Mouse (Mus musculus) lung, embryonic 15.5 days (tissue): ENCODE results near the gene Chek1. TPM values are rescaled to one million over a fixed set of nuclear protein-coding genes. Genes with fewer than 3 reads are reported as not detected.

Source experiments
- ATAC-seq: fragments of 200-750 bp; cut with Nextera tagmentation; 2 replicates; pipeline ENCODE4 v1.8.0; 2017; ENCODE audit warnings: moderate number of reproducible peaks, borderline replicate concordance; ENCODE audit not compliant: low FRiP score, low TSS enrichment; ENCODE audit errors: extremely low read depth
- H3K27ac ChIP-seq: fragments of 300-500 bp; sonication (generic); 2 replicates; pipeline ENCODE4 v1.5.1; 2015; ENCODE audit warnings: moderate library complexity, mild to moderate bottlenecking, inconsistent platforms
- H3K27me3 ChIP-seq: fragments of 300-500 bp; sonication (generic); 2 replicates; pipeline ENCODE4 v1.6.1; 2015; ENCODE audit warnings: inconsistent platforms
- H3K36me3 ChIP-seq: fragments of 300-500 bp; sonication (generic); 2 replicates; pipeline ENCODE4 v1.6.1; 2015; ENCODE audit warnings: inconsistent platforms
- H3K4me1 ChIP-seq: fragments of 300-500 bp; sonication (generic); 2 replicates; pipeline ENCODE4 v1.6.1; 2015; ENCODE audit warnings: inconsistent platforms
- H3K4me2 ChIP-seq: fragments of 300-500 bp; sonication (generic); 2 replicates; pipeline ENCODE4 v1.6.1; 2015; ENCODE audit warnings: inconsistent platforms, mild to moderate bottlenecking, moderate library complexity
- H3K4me3 ChIP-seq: fragments of 300-500 bp; sonication (generic); 2 replicates; pipeline ENCODE4 v1.5.1; 2015; ENCODE audit warnings: mild to moderate bottlenecking, inconsistent platforms
- H3K9ac ChIP-seq: fragments of 300-500 bp; sonication (generic); 2 replicates; pipeline ENCODE4 v1.6.1; 2015; ENCODE audit warnings: inconsistent platforms
- H3K9me3 ChIP-seq: fragments of 300-500 bp; sonication (generic); 2 replicates; pipeline ENCODE4 v1.6.1; 2016; ENCODE audit warnings: inconsistent platforms
- WGBS: fragments of 180-500 bp; shearing (Covaris S2); methylation state at CpG from one replicate; pipeline ENCODE4 v1.1.7; 2015; 5-methylcytosine and 5-hydroxymethylcytosine counted together
- polyA plus RNA-seq: library from polyadenylated mRNA; unstranded; fragments of >200 nt; fragmentation: Nextera tagmentation; extraction: Ambion mirVana; gene quantifications from 2 replicates; pipeline ENCODE4 v1.2.1, GENCODE M21; 2015

Gene Chek1
- 36.3 and 36.8 TPM in 2 replicates for polyA plus RNA-seq

DNA sequence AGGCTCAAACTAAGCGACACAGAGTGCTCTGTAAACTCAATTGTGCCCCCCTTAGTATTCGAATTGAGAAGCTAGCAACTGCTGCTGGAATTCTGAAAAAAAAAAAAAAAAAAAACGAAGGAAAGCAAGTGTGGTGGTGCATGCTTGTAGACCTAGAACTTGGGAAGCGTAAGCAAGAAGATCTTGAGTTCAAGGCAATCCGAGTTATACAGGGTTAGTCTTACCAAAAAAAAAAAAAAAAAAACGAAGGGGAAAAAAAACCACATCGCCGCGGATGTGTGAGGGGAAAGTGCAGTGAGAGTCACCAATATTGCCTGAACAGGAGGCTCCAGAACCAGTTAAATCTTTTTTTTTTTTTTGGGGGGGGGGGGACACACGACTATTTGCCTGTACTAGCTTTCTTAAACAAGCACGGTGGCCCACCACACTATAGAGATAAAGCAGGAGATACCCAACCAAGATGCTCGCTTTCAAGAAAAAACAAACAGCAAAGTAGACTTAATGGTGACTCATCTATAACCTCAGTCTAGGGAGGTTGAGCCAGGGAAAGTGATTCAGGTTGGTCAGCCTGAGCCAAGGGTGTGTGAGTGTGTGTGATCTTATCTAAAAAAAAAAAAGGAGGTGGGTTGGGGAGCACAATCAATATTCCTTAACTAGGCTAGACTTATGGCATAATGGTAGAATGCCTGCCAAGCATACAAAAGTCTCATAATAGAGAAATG, at the start of gene Chek1:
TSS of gene Chek1 (minus strand) at position 32 of the 722 bp plus-strand sequence.
- Histone ChIP-seq H3K9me3 (no peaks in the 10 kb centered on the region), H3K27ac (peak within 1 kb of the TSS; percentile 94), H3K36me3 (peaks cover 20% of the 10 kb centered on the region), H3K4me2 (peak within 1 kb of the TSS; percentile 85), H3K4me3 (peak within 1 kb of the TSS; percentile 74), H3K4me1 (peaks cover 11% of the 10 kb centered on the region), H3K27me3 (no peaks in the 10 kb centered on the region), H3K9ac (peak within 1 kb of the TSS; percentile 71)
- ATAC-seq = no peak
- under 1% methylated on average over 12 of the region's 12 CpGs for WGBS

- Histone ChIP-seq H3K4me1 (peaks cover 15% of the 10 kb centered on the region), H3K27ac (no peak overlapping the region), H3K36me3 (peaks cover 7% of the 10 kb centered on the region), H3K9me3 (no peaks in the 10 kb centered on the region), H3K9ac (peak overlapping the region; percentile 71; the same call in 1 of the 2 replicates), H3K4me3 (peak overlapping the region; percentile 80), H3K27me3 (no peaks in the 10 kb centered on the region), H3K4me2 (peak overlapping the region; percentile 67)
- 95% methylated on average over 1 of the region's 1 CpGs for WGBS
- ATAC-seq = no peak
Observed at GRCm38 (mm10) chr9:36769048-36769413, 42.2 kb upstream of the Chek1 start.

GRCm38 (mm10) chr9:36768156-36769047, 41.5 kb upstream of the Chek1 start:
- Histone ChIP-seq H3K27me3 (no peaks in the 10 kb centered on the region), H3K4me3 (peak overlapping the region; percentile 80), H3K9me3 (no peaks in the 10 kb centered on the region), H3K36me3 (peaks cover 11% of the 10 kb centered on the region), H3K9ac (peak overlapping the region; percentile 71), H3K4me1 (peaks cover 15% of the 10 kb centered on the region), H3K4me2 (peak overlapping the region; percentile 67), H3K27ac (peak overlapping the region; percentile 79)
- peak; percentile 7; the same call in 1 of the 2 replicates for ATAC-seq
- WGBS = 12% methylated on average over 25 of the region's 25 CpGs

GRCm38 (mm10) chr9:36767203-36768143, 40.6 kb upstream of the Chek1 start, which contains the start of gene Stt3a:
Gene Stt3a, minus strand, starts transcription at chr9:36767679.
- peak within 1 kb of the TSS; percentile 80 for H3K4me3 ChIP-seq
- H3K9ac ChIP-seq = peak within 1 kb of the TSS; percentile 81
- H3K27me3 ChIP-seq = no peaks in the 10 kb centered on the region
- peaks cover 18% of the 10 kb centered on the region for H3K36me3 ChIP-seq
- under 1% methylated on average over 60 of the region's 60 CpGs for WGBS
- H3K27ac ChIP-seq = peak within 1 kb of the TSS; percentile 79
- peak; percentile 100 for ATAC-seq
- peaks cover 15% of the 10 kb centered on the region for H3K4me1 ChIP-seq
- H3K4me2 ChIP-seq = peak within 1 kb of the TSS; percentile 78
- no peaks in the 10 kb centered on the region for H3K9me3 ChIP-seq

- H3K27ac ChIP-seq = no peak overlapping the region
- no peak overlapping the region for H3K4me3 ChIP-seq
- peaks cover 37% of the 10 kb centered on the region for H3K36me3 ChIP-seq
- H3K9ac ChIP-seq = no peak overlapping the region
- no peak overlapping the region for H3K4me2 ChIP-seq
- peaks cover 15% of the 10 kb centered on the region for H3K4me1 ChIP-seq
- WGBS = 88% methylated on average over 1 of the region's 1 CpGs
- no peak for ATAC-seq
- no peaks in the 10 kb centered on the region for H3K9me3 ChIP-seq
- no peaks in the 10 kb centered on the region for H3K27me3 ChIP-seq
Observed at GRCm38 (mm10) chr9:36764378-36764777, 37.5 kb upstream of the Chek1 start.

DNA sequence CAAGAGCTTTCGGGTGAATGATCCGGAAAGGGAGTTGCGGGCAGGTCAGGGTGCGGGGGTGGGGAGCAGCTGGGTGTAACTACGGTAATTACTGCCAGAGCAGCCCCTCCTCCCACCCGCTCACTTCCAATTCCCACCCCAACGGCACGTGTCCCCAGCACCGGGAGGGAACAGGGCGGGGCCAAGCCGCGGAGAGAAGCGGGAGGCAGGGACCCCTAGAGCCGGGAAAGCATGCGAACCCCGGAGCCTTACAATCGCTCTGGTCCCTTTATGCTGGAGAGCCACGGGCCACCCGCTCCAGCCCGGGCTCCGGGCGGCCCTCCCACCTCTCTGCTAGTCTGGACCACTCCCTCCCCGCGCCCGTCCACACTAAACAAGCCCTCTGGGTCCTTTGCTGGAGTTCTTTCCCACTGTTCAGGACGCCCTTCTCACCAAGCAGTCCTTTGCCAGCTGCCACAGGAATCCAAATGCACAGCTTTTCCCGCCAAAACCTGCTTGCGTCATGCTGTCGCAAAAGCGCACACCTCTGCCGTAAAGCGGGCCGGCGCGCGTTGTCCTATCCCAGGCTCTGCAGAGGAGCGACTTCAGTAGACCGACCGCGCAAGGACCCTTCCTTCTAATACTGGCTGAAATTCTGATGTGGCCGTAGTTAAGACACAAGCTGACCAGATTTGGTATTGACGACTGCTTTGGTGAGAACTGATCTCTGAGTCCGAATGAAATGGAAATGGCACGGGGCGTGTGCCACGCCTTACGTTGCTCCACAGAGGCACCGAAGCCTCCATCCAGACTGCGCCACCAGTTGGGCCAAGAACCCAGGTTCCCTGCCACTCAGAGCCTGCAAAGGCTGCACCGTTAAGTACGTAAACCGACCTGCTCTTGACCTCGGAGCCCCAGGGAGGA, 483 bp downstream of the Chek1 start:
- no peaks in the 10 kb centered on the region for H3K9me3 ChIP-seq
- peak overlapping the region; percentile 85 for H3K4me2 ChIP-seq
- peak overlapping the region; percentile 74 for H3K4me3 ChIP-seq
- H3K27me3 ChIP-seq = no peaks in the 10 kb centered on the region
- WGBS = under 1% methylated on average over 53 of the region's 53 CpGs
- peak overlapping the region; percentile 71 for H3K9ac ChIP-seq
- peaks cover 22% of the 10 kb centered on the region; the same call in 1 of the 2 replicates for H3K36me3 ChIP-seq
- H3K4me1 ChIP-seq = peaks cover 11% of the 10 kb centered on the region
- ATAC-seq = peak; percentile 95
- H3K27ac ChIP-seq = peak overlapping the region; percentile 94

DNA sequence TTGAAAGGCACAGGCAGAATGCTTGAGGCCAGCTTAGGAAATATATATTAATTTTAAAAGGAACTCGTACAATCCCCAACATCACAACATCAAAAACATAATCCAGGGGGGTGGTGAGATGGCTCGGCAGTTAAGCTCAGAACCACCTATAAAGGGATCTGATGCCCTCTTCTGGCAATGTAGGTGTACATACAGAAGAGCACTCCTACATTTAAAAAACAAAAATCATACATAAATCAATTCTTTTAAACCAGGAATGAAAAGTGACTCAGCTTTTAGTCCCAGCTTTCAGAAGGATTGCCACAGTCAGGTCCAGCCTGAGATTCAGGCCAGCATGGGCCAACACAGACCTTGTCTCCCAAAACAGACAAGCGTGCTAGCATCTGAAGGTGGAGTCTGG, 10.2 kb downstream of the Chek1 start:
- no peak overlapping the region for H3K4me3 ChIP-seq

GRCm38 (mm10) chr9:36707304-36707703, 19.6 kb downstream of the Chek1 start:
- Histone ChIP-seq H3K36me3 (peaks cover 19% of the 10 kb centered on the region), H3K27me3 (no peaks in the 10 kb centered on the region), H3K9me3 (no peaks in the 10 kb centered on the region), H3K27ac (no peak overlapping the region), H3K9ac (no peak overlapping the region), H3K4me2 (no peak overlapping the region), H3K4me1 (no peaks in the 10 kb centered on the region), H3K4me3 (no peak overlapping the region)
- no peak for ATAC-seq
- 88% methylated on average over 6 of the region's 6 CpGs for WGBS

More for the DNA sequence above, 10.2 kb downstream of the Chek1 start:
- Histone ChIP-seq H3K4me1 (no peaks in the 10 kb centered on the region), H3K36me3 (peaks cover 33% of the 10 kb centered on the region; the same call in 1 of the 2 replicates), H3K27me3 (no peaks in the 10 kb centered on the region), H3K9ac (no peak overlapping the region), H3K9me3 (no peaks in the 10 kb centered on the region), H3K4me2 (no peak overlapping the region), H3K27ac (no peak overlapping the region)
- WGBS = 68% methylated on average over 3 of the region's 3 CpGs
- ATAC-seq = no peak

DNA sequence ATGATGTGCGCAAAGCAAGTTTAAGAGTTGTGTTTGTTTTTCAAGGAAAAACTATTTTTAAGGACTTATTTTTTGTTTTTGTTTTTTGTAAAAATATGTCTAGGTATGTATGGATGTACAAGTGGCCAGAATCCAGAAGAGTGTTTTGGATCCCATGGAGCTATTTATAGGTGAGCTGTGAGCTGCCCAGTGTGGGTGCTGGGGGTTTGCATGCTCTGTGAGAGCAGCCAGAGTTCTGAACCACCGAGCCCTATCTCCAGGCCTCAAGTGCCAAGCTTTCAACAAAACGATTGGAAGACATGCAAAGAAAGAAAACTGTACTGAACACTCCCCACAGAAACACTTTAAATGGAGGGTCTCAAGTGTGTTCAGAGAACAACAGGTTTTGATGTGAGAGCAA, 20.9 kb downstream of the Chek1 start:
- no peak overlapping the region for H3K4me2 ChIP-seq
- no peaks in the 10 kb centered on the region for H3K9me3 ChIP-seq
- ATAC-seq = no peak
- no peak overlapping the region for H3K9ac ChIP-seq
- no peak overlapping the region for H3K27ac ChIP-seq
- H3K4me1 ChIP-seq = no peaks in the 10 kb centered on the region
- 82% methylated on average over 3 of the region's 3 CpGs for WGBS
- H3K4me3 ChIP-seq = no peak overlapping the region
- H3K27me3 ChIP-seq = no peaks in the 10 kb centered on the region
- H3K36me3 ChIP-seq = peaks cover 14% of the 10 kb centered on the region

GRCm38 (mm10) chr9:36694276-36694675, 32.6 kb downstream of the Chek1 start:
- 74% methylated on average over 10 of the region's 10 CpGs for WGBS
- H3K9me3 ChIP-seq = no peaks in the 10 kb centered on the region
- ATAC-seq = no peak
- H3K4me3 ChIP-seq = no peak overlapping the region
- no peak overlapping the region for H3K27ac ChIP-seq
- H3K27me3 ChIP-seq = no peaks in the 10 kb centered on the region
- H3K36me3 ChIP-seq = no peaks in the 10 kb centered on the region
- H3K4me2 ChIP-seq = no peak overlapping the region
- no peaks in the 10 kb centered on the region for H3K4me1 ChIP-seq
- no peak overlapping the region for H3K9ac ChIP-seq
